Mouse (Mus musculus): ENCODE data around the gene Nfasc.

Nfasc gene

GRCm38 (mm10) chr1:132585376-132585775 is 156.2 kb downstream of the Nfasc start:
- no peak for DNase-seq (ENCODE audit: low read depth, low spot score)

DNA sequence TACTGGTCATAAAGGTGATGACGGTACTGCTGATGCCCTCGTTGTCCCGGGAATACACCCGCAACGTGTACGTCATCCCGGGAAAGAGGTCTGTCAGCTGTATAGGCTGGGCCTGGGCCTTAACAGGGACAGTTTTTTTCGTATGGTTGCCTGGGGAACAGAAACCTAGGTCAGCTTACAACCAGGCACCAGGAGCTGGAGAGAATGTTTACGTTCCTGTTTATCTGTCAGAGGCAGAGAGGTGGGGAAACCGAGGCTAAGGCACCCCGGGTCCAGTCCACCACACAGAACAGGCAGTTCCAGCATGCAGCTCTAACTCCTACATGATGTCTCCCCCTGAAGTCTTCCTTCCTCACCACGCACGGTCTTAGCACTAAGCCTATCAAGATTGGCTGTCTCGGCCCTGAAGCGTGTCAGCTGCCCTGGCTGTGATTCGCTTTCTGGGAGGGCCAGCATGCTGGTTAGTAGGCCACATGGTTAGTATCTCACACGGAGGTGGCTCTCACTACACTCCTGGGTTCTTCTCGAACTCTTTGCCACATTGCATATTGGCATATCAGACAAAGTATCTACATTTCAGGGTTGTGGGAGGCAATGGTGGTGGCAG is 158.5 kb downstream of the Nfasc start:
- DNase-seq (ENCODE audit: low read depth, low spot score), result no peak

- DNase-seq (ENCODE audit: low read depth, low spot score), result no peak
Observed at GRCm38 (mm10) chr1:132581845-132582839, 159.5 kb downstream of the Nfasc start.

DNA sequence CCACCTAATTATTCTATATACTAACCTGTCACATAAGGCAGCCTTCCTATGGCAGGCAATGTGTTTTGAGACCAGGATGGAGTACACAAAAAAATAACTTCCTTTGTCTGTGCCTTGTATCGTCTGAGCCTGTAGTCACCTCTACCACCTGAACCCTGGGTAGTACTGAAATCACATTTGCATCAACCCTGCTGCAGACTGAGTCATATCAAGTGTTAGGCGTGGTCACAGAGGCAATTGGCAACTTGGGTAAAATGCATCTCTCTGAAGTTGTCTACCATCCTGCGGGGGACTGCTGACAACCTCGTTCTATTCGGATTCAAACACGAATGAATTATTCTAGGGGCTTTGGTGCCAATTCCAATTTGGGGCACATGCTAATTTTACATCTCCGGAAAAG is 161.5 kb downstream of the Nfasc start:
- no peak for DNase-seq (ENCODE audit: low read depth, low spot score)

- no peak for DNase-seq (ENCODE audit: low read depth, low spot score)
Observed at GRCm38 (mm10) chr1:132576845-132577244, 164.8 kb downstream of the Nfasc start.

GRCm38 (mm10) chr1:132572851-132573250 is 168.7 kb downstream of the Nfasc start:
- DNase-seq (ENCODE audit: low read depth, low spot score), result no peak

- no peak for DNase-seq (ENCODE audit: low read depth, low spot score)
Observed at GRCm38 (mm10) chr1:132571613-132572012, 170.0 kb downstream of the Nfasc start.

GRCm38 (mm10) chr1:132570906-132571305 is 170.7 kb downstream of the Nfasc start:
- no peak for DNase-seq (ENCODE audit: low read depth, low spot score)

DNA sequence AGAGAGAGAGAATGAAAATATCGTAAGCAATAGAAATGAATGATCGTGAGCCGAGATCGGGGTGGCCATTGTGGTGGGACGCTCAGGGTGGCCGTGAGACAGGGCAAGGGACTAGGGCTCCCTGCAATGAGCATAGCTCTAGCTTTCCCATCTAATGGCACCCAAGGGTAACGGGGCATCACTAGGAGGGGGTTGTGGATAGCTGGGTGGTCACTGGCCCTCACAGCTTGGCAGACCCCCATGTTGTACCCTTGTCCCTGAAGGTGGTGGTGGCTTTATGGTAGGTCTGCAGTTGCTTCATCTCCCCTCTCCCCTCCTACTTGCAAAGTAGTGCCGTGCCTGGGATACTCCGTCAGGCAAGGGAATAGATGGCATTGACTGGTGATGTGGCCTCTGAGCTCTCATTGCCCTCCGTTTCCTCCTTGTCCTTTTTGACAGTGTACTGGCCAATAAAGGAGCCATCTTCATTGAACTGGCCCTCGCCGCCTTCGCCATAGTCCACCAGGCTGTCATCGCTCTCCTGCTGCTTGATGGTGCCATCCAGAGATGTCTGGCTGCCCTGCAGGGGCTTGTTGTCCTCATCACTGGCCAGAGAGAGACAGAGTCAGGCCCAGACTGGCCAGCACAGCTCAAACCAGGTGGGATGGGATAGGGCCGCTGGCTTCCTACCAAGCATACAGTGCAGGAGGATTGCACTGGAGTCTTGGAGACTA is 171.4 kb downstream of the Nfasc start:
- DNase-seq (ENCODE audit: low read depth, low spot score), result no peak

- no peak for DNase-seq (ENCODE audit: low read depth, low spot score)
Observed at GRCm38 (mm10) chr1:132569516-132569915, 172.1 kb downstream of the Nfasc start.

GRCm38 (mm10) chr1:132567336-132568125 is 174.1 kb downstream of the Nfasc start:
- no peak for DNase-seq (ENCODE audit: low read depth, low spot score)

GRCm38 (mm10) chr1:132565766-132566165 is 175.8 kb downstream of the Nfasc start:
- no peak for DNase-seq (ENCODE audit: low read depth, low spot score)

DNA sequence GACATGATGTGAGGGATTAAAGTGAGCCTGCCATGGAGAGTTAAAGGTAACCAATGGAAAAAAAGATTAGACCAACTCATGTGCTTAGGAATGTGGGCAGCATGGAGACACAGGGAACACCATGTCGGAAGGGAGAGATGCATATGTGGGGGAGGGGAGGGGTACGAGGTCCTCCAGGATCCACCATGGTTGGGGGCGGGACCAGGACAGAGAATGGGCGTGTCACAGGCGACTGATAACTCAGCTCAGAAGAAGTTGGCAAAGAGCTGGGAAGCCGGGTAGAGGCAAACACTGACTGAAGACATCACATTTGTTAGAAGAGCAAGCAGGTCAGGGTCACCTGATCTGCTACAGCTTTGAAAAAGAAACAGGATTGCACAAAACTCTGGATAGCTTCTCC is 176.7 kb downstream of the Nfasc start:
- no peak for DNase-seq (ENCODE audit: low read depth, low spot score)

- DNase-seq (ENCODE audit: low read depth, low spot score), result no peak
Observed at GRCm38 (mm10) chr1:132562337-132562795, 179.2 kb downstream of the Nfasc start.

- no peak for DNase-seq (ENCODE audit: low read depth, low spot score)
Observed at GRCm38 (mm10) chr1:132560907-132561700, 180.5 kb downstream of the Nfasc start.

- DNase-seq (ENCODE audit: low read depth, low spot score), result no peak
Observed at GRCm38 (mm10) chr1:132559045-132559444, 182.6 kb downstream of the Nfasc start.

- DNase-seq (ENCODE audit: low read depth, low spot score), result peak; percentile 86
Observed at GRCm38 (mm10) chr1:132557901-132558631, 183.5 kb downstream of the Nfasc start.

DNA sequence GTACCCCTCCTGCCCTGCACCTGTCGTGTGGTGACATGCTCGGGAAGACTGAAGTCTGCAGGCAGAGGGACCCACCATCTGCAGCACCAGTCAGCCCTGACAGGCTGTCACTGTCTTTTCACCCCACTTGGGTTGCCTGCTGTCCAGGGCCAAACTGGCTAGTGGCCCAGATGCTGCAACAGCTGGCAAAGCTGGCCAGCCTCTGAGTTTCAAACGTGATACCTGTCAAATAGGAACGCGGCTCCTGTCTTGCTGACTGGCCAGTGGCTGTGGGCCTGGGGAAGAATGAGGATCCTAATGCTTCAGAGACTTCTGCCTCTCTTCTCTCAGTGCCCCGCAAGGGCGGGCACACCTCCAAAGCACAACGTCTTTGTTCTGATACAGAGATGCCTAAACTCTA is 197.8 kb downstream of the Nfasc start:
- no peak for DNase-seq (ENCODE audit: low read depth, low spot score)

DNA sequence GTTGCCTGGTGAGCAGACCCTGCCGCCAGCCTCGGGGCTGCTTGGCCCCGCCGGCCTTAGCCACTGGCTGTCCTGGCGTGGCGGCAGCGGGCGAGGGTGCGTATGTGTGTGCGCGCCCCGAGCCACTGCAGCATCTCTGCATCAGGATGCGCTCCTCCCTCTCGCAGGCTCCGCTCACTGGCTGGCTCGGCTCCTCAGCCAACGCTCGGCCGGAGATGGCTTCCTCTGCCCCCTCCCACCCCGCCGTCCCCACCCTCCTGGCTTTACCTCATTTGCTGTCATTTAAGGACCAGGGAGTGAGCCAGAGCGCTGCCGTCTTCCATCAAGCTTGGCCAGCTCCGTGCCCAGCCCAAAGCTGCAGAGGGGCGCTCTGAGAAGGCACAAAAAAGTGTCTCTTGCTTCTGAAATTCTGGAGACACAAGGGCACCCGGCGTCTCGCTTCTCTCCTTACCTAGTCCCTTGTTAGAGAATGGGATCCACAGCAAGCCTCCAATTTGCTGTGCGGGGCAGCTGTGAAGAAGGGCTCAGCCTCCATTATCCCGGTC is 198.8 kb downstream of the Nfasc start, which contains the start of gene Cntn2:
Gene Cntn2 (minus strand): TSS at position 495 of the 545 bp plus-strand sequence.
- no peak for DNase-seq (ENCODE audit: low read depth, low spot score)
